Mouse (Mus musculus) frontal cortex, postnatal 14 days (tissue): ENCODE results near the gene Gtf3a.
A peak's percentile ranks its signal among the peaks of the same experiment; 100 is the strongest.
"Not testable (repeated sequence)": the region's sequence is repeated elsewhere in the genome, so short reads cannot be mapped to it uniquely, and the experiment has no call there.

Source experiments
- DNase-seq, 2 experiments: peaks; one replicate each; pipeline ENCODE4 v3.0.0; 2022; ENCODE audit warnings: low spot score in 2 of 2

The Gtf3a gene

DNA sequence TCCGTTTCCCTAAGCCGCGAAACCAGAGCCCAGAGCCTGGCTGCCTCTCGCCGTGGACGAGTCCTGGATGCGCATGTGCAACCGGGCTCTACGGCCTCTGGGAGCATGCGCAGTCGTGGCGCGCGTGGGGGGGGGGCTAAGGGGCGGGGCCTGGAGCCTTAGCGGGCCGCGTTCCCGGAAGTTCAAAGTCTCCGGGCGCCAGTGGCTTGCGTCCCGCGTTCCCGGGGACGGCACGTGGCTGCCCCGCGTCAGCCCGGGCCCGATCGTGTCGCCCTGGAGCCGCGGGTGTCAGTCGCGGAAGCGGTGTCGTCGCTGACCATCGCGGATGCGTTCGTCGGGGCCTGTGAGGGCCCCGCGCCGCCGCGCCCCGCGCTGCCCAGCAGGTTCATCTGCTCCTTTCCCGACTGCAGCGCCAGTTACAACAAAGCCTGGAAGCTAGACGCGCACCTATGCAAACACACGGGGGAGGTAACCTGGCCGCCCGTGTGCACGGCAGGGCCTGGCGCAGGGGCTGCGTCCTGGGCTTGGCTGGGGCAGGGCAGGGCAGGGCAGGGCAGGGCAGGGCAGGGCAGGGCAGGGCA is at the start of gene Gtf3a:
Gene Gtf3a, plus strand, starts transcription at position 150 of the 581 bp plus-strand sequence.
- DNase-seq = peak; percentile 43 to 60

- no peak for DNase-seq
Observed at GRCm38 (mm10) chr5:146900331-146900730, 48.1 kb upstream of the Gtf3a start.

GRCm38 (mm10) chr5:146901501-146901900 is 47.0 kb upstream of the Gtf3a start:
- DNase-seq = no peak

GRCm38 (mm10) chr5:146904404-146904803 is 44.1 kb upstream of the Gtf3a start:
- peak; percentile 53 to 76 for DNase-seq

DNA sequence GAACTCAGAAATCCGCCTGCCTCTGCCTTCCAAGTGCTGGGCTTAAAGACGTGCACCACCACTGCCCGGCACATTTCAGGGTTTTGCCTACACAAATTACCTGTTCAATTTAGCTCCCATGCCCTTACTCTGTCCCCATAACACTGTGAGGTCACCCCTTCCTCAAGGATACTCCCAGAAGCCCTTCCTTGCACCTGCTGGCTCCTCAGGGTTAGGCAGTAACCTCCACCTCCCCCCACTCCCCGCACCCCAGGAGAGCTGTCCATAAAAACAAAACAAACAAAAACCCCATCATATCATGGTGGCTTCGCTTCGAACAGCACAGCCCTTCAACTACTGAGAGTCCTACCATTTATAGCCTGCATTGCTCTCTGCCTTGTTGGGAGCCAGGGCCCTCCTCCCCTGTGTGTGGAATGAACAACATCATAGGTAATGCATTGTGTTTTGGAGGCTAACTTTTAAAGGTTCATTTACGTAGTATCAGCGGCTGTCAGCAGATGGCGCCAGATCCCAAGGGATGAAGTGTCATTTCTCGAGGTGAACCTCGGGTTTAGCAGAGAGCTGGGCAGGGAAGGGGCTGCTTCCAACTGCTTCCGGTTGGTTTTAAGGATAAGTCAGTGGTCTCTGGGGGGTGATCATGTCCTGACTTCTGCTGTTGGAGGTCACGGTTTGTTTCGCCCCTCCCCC is 42.8 kb upstream of the Gtf3a start:
- peak in 1 of 2 experiments; percentile 71 for DNase-seq

- DNase-seq = no peak
Observed at GRCm38 (mm10) chr5:146907533-146907932, 40.9 kb upstream of the Gtf3a start.

DNA sequence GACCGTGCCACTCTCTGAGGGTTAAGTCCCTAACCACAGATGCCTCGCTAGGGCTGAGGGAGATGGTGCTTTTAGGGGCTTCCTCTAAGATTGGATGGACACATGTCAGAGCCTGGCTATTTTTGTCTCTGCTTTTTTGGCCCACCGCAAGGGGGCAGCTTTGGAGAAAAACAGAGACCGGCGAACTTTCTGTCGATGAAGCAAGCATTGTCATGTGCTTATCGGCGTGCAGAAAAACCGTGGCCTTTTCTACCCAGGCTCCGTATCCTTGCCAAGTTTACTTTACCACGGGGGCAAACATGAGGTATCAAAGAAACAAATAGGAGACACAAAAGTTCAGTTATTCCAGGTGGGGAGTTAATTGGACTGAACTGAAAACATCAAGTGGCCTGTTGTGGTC is 39.8 kb upstream of the Gtf3a start:
- DNase-seq = no peak

- DNase-seq = no peak
Observed at GRCm38 (mm10) chr5:146912206-146912605, 36.3 kb upstream of the Gtf3a start.

GRCm38 (mm10) chr5:146913355-146913754 is 35.1 kb upstream of the Gtf3a start:
- DNase-seq = no peak

DNA sequence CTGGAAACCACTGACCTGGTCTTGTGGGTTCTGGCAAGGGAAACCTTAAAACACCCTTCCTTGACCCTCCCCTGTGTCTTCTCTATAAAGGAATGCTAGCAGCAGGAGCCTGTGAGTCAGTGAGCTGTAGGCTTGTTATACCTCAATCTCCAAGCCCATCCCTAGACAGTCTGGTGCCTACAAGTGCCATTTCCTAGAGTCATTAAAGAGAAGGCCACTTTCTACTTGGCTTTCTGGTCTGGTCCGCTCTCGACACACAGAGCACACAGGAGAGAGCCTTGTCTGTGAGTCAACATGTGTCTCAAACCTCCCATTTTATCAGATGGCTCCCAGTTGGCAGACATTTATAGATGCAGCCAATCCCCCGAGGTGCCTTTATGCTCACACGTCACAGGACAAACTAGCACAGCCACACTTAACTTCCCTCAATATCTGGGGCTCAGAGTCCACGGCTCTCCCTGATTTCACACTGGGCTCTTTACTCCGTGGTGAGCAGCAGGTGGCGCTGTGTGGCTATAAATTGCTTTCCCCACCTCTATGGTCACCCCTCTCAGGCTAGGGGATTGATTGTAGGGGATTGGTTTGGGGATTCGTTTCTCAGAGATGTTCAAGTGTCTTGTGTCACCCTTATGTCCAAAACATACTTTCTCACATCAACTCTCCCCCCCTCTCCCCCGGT is 34.2 kb upstream of the Gtf3a start:
- peak in 1 of 2 experiments; percentile 60 for DNase-seq

DNA sequence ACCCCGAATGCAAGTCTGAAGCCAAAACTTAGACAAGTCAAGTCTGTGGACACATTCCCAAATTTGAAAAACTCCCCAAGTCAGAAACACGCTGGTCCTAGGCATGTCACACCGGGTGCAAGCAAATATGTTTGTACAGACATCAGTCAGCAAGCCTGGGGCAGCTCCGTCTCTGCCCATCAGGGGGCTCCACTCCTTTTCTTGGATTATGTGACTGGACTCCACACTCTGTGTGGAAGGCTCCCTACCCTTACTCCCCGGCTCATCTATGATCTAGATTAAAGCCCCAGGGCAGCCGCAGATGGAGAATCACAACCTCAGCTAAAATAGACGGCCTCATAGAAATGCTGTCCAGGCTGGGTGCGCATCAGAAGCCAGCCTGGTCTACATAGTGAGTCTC is 32.2 kb upstream of the Gtf3a start:
- DNase-seq = no peak

- DNase-seq = no peak
Observed at GRCm38 (mm10) chr5:146916806-146917205, 31.7 kb upstream of the Gtf3a start.

DNA sequence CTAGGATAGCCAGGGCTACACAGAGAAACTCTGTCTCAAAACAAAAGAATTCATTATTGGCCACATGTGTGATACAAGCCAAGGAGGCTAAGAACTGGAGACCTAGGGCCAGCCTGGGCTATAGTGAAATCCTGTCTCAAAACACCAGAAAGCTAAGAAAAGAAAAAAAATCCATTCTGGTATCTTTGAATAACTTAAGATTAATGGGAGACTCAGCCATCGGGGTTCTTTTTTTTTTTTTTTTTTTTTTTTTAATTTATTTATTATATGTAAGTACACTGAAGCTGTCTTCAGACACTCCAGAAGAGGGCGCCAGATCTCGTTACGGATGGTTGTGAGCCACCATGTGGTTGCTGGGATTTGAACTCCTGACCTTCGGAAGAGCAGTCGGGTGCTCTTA is 31.1 kb upstream of the Gtf3a start:
- not testable (repeated sequence) for DNase-seq

DNA sequence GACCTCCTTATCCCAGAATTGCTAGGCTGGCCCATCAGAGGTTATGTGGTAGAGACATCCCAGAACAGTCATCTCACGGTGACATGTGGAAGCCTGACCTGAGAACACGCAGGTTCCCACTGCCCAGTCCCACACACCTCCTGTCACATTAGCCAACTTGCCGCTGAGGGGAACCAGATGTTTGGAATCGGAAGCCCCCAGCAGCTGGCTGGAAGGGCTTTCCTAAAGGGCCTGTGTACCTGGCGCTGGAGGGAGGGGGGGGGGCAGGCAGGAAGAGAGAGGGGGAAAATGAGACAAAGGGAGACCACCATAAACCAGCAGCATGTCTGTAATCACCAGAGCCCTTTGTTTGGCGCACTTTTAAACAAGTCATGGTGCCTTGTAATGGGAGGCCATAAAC is 28.6 kb upstream of the Gtf3a start:
- no peak for DNase-seq

DNA sequence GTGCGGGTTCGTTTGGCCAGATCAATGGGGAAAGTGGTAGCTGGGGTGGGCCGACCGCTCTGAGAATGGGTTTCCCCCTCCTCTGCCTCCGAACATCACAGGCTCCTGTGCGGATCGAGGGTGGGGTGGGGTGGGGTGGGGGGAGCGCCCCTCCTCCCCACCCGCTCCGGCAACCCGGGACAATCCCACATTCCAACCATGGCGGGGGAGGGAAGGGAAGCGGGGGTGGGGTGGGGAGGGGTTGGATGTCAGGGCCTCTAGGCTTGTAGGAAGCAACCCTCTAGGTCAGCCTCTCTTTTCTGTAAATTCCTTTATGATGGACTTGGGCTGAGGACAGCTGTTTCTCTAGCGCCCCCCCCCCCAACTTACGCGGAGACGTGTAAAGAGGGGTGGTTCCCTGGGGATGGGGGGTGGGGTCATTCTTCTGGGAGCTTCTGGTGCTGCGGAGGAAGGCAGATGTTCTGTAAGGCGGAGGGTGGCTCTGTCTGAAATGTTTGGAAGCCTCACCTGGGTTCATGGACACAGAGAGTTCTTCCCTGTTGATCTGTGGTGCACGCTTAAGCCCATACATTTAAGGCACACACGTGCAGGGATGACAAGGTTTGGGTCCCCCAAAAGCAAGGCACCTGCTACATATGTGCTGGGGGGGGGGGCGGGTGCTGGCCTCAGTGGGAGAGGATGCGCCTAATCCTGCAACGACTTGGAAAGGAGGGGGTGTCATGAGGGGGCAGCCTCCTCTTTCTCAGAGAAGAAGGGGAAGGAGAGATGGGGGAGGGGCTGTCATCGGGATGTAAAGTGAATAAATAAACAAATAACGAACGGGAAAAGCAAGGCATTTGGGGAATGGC is 27.9 kb upstream of the Gtf3a start:
- no peak for DNase-seq

- no peak for DNase-seq
Observed at GRCm38 (mm10) chr5:146921224-146921623, 27.2 kb upstream of the Gtf3a start.

- DNase-seq = no peak
Observed at GRCm38 (mm10) chr5:146923547-146923946, 24.9 kb upstream of the Gtf3a start.

GRCm38 (mm10) chr5:146926673-146927072 is 21.8 kb upstream of the Gtf3a start:
- no peak for DNase-seq

GRCm38 (mm10) chr5:146931422-146931821 is 17.0 kb upstream of the Gtf3a start:
- DNase-seq = no peak

DNA sequence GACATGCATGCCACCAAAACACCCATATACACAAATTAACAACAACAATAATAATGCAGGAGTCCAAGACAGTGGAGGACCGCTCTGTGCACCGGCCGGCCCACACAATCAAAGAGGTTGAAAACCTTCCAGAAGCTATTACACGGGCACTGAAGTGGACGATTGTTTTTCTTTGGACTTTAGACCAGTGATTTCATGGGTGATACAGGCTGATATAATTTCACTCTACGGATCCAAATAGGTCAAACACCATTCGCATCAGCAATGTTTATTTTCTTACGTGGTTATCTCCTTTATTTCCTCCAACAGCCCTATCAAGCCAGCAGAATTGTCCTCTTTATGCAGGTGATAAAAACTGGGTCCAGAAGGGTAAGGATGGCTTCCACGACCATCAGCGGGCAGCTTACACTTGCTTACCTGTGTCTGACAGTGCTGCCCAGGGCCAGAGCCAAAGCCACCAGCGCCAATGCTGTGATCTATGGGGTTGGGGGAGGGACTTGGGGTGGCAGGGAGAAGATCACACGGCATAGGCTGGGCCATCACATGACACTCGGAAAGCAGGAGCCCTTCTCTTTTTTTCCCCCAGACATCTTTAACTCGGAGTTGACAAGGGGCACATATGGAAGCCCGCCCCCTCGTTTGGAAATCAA is 16.4 kb upstream of the Gtf3a start:
- DNase-seq = no peak

DNA sequence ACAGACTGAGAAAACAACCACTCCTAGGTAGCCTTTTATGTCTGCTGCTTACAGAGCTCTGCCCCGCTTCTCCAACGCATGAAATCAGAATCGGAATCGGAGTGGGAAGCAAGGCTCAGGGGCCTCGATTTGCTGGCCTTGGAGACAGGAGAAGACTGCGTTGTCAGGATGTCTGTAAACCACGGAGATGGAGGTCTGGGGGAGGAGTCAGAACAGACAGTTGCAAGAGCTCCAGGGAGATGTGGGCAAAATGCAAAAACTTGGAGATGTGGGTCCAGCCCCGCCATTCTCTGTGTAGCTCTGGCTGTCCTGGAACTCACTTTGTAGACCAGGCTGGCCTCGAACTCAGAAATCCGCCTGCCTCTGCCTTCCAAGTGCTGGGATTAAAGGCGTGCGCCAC is 15.0 kb upstream of the Gtf3a start:
- no peak for DNase-seq
